Mouse (Mus musculus) heart, embryonic 16.5 days (tissue): ENCODE data around the gene Gm17409. TPM values are rescaled to one million over a fixed set of nuclear protein-coding genes. Genes with fewer than 3 reads are reported as not detected.

Source experiments
- ATAC-seq: fragments of 200-750 bp; cut with Nextera tagmentation; replicated peaks from 2 replicates; pipeline ENCODE4 v1.8.0; 2017; ENCODE audit warnings: moderate number of reproducible peaks; ENCODE audit not compliant: insufficient read depth, low FRiP score; ENCODE audit errors: extremely low read depth
- H3K27ac ChIP-seq: fragments of 300-500 bp; sonication (generic); 2 replicates; pipeline ENCODE4 v1.5.1; 2014; ENCODE audit warnings: mild to moderate bottlenecking, low read length, control low read depth, moderate library complexity
- H3K27me3 ChIP-seq: fragments of 300-500 bp; sonication (generic); 2 replicates; pipeline ENCODE4 v1.6.1; 2014; ENCODE audit warnings: low read length, mixed read lengths; ENCODE audit not compliant: control insufficient read depth, insufficient read depth
- H3K36me3 ChIP-seq: fragments of 300-500 bp; sonication (generic); 2 replicates; pipeline ENCODE4 v1.6.1; 2014; ENCODE audit not compliant: control insufficient read depth, insufficient read depth
- H3K4me1 ChIP-seq: fragments of 300-500 bp; sonication (generic); 2 replicates; pipeline ENCODE4 v1.6.1; 2014; ENCODE audit warnings: low read length, mixed read lengths; ENCODE audit not compliant: control insufficient read depth, insufficient read depth
- H3K4me2 ChIP-seq: fragments of 300-500 bp; sonication (generic); 2 replicates; pipeline ENCODE4 v1.6.1; 2014; ENCODE audit warnings: low read depth, mild to moderate bottlenecking, control low read depth, low read length
- H3K4me3 ChIP-seq: fragments of 300-500 bp; sonication (generic); 2 replicates; pipeline ENCODE4 v1.5.1; 2014; ENCODE audit warnings: mild to moderate bottlenecking, control low read depth, low read length
- H3K9ac ChIP-seq: fragments of 300-500 bp; sonication (generic); 2 replicates; pipeline ENCODE4 v1.6.1; 2014; ENCODE audit warnings: low read length, control low read depth
- H3K9me3 ChIP-seq: fragments of 300-500 bp; sonication (generic); replicated peaks from 2 replicates; pipeline ENCODE4 v1.6.1; 2016; ENCODE audit warnings: low read length; ENCODE audit not compliant: control insufficient read depth
- WGBS: fragments of 180-500 bp; shearing (Covaris S2); extraction: QIAGEN DNeasy Blood & Tissue Kit; methylation state at CpG from one replicate; pipeline ENCODE4 v1.1.7; 2014; 5-methylcytosine and 5-hydroxymethylcytosine counted together
- polyA plus RNA-seq: library from polyadenylated mRNA; unstranded; fragments of >200 nt; fragmentation: Nextera tagmentation; extraction: Ambion mirVana; gene quantifications from 2 replicates; pipeline ENCODE4 v1.2.1, GENCODE M21; 2015

Gm17409 gene
- polyA plus RNA-seq, result not detected in 2 replicates

DNA sequence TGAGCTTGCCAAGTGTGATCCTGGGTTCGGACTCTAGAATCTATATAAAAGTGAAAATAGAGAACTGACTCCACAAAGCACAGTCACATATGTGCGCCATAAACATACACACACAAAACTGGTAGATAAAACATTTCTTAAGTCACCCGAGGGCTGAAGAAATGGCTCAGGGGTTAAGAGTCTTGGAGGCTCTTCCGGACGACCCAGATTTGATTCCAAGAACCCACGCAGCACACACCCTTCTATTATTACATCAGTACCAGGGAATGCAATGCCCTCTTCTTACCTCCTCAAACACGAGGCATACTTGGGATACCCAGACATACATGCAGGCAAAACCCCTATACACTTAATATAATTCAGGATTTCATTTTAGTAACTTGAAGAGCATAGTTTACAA lies at the start of gene Gm17409:
Gene Gm17409 (plus strand): TSS at position 301 of the 400 bp plus-strand sequence.
- Histone ChIP-seq H3K4me1 (no peaks in the 10 kb centered on the region), H3K36me3 (peaks cover 49% of the 10 kb centered on the region), H3K9me3 (0 out of 2 replicates have a peak, but pooled peaks cover 5% of the 10 kb centered on the region), H3K9ac (no peak within 1 kb of the TSS), H3K27ac (no peak within 1 kb of the TSS), H3K4me3 (no peak within 1 kb of the TSS), H3K4me2 (no peak within 1 kb of the TSS), H3K27me3 (no peaks in the 10 kb centered on the region)
- 86% methylated on average over 7 of the region's 7 CpGs for WGBS
- no peak for ATAC-seq

DNA sequence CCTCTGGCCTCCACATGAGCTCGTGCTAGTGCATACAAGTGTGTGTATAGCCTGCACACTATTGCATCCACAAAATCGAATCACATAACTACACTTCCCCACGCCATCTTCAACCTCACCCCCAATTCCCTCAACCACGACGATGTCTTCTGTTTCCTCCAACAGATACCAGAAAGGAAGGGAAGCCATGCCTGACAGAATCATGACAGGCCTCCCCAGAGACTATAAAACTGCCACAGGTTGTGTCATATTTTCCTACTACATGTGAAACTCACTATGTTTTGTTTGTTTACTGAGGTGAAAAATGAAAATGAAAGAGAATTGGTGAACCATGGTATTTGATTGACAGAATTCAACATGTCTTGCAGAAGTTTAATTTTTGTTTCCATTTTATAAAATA lies 46.6 kb upstream of the Gm17409 start:
- no peak overlapping the region for H3K4me2 ChIP-seq
- 62% methylated on average over 5 of the region's 5 CpGs for WGBS
- ATAC-seq, result no peak
- H3K9ac ChIP-seq, result no peak overlapping the region
- H3K4me3 ChIP-seq, result no peak overlapping the region
- no peak overlapping the region for H3K27ac ChIP-seq
- H3K4me1 ChIP-seq, result no peaks in the 10 kb centered on the region
- no peaks in the 10 kb centered on the region for H3K9me3 ChIP-seq
- no peaks in the 10 kb centered on the region for H3K36me3 ChIP-seq
- no peaks in the 10 kb centered on the region for H3K27me3 ChIP-seq

DNA sequence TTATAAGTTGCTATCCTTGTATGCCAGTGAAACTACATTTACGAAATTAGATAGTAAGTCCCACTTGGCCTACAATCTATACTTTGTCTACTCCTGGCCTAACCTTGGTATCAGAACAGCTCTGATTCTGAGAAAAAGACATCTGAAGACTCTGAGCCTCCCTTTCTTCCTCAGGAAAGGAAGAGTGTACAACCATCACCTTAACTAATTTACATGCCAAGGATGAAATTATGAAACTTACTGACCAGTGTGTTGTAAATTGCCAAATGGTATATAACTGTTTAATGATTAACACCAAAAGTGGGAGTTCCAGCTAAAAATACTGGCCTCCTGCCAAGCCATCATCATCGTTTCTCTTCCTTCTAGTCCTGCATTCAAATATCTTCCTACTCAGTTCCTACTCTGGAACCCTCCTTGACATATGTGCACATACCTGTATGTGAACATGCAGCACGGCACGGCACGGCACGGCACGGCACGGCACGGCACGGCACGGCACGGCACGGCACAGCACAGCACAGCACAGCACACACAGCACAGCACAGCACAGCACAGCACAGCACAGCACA lies 44.4 kb upstream of the Gm17409 start:
- WGBS, result 89% methylated on average over 13 of the region's 13 CpGs

DNA sequence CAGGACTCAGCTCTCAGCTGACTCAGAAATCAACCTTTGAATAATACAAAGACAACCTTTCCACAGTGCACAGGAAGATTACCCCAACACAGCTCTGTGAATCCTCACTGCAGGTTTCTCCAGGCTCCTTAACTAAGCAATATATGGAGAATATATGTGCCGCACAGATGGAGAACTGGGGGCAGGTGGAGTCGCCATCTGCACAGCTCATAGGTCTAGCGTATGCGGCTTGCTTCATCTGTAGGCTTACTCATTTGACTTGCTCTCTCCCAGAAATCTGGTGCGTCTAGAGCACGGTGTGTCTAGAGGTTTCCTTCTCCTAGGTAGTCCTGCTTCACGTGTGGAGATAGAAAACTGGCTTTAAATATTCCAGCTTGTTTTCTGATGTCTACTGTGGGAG lies 37.7 kb upstream of the Gm17409 start:
- no peaks in the 10 kb centered on the region for H3K9me3 ChIP-seq
- WGBS, result 93% methylated on average over 7 of the region's 7 CpGs
- no peak for ATAC-seq
- H3K36me3 ChIP-seq, result peaks cover 7% of the 10 kb centered on the region; the same call in 1 of the 2 replicates
- H3K27me3 ChIP-seq, result no peaks in the 10 kb centered on the region
- H3K9ac ChIP-seq, result no peak overlapping the region
- no peak overlapping the region for H3K27ac ChIP-seq
- no peaks in the 10 kb centered on the region for H3K4me1 ChIP-seq
- H3K4me3 ChIP-seq, result no peak overlapping the region
- H3K4me2 ChIP-seq, result no peak overlapping the region

More for the DNA sequence above, 44.4 kb upstream of the Gm17409 start:
- no peak for ATAC-seq
- Histone ChIP-seq H3K4me1 (no peaks in the 10 kb centered on the region), H3K4me3 (no peak overlapping the region), H3K4me2 (no peak overlapping the region), H3K27ac (no peak overlapping the region), H3K27me3 (no peaks in the 10 kb centered on the region), H3K9me3 (no peaks in the 10 kb centered on the region), H3K36me3 (peaks cover 2% of the 10 kb centered on the region; the same call in 1 of the 2 replicates), H3K9ac (no peak overlapping the region)

DNA sequence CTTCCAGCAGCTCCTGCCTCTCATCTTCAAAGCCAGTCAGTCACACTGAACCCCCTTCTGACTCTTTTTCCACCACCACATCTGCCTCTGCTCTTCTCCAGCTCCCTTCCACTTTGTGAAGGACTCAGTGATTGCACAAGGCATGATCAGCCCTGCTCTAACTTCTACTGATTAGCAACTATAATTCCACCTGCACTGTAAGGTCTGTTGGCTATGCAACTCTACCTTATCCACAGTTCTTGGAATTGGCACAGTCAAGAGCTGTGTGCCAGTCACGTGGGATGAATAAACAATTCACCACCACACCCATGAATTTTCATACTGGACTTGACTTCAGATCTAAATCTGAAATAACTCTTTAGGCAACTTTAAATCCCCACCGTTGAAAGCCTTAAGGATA lies 36.6 kb upstream of the Gm17409 start:
- WGBS, result 75% methylated on average over 2 of the region's 2 CpGs
- H3K9me3 ChIP-seq, result no peaks in the 10 kb centered on the region
- H3K4me2 ChIP-seq, result no peak overlapping the region
- H3K4me3 ChIP-seq, result no peak overlapping the region
- H3K27ac ChIP-seq, result no peak overlapping the region
- H3K9ac ChIP-seq, result no peak overlapping the region
- no peak for ATAC-seq
- no peaks in the 10 kb centered on the region for H3K27me3 ChIP-seq
- no peaks in the 10 kb centered on the region for H3K4me1 ChIP-seq
- H3K36me3 ChIP-seq, result peaks cover 7% of the 10 kb centered on the region; the same call in 1 of the 2 replicates

DNA sequence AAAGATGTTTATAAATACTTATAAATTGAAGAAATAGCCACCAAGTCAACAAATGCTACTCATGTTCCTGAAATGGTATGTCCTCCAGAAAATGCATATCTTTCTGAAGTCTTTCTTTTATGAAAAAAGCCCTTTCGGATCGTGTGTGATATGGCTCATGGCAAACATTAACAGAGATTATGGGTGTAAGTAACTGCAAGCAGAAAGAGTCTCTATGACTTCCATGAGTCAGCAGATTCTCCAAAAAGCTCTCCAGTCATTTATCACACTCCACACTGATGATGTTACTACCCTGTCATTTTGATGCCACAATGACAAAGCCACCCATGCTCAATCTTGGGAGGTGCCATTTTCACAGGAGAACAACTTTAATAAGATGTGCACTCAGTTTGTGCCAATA lies 35.5 kb upstream of the Gm17409 start:
- H3K9ac ChIP-seq, result no peak overlapping the region
- no peak overlapping the region for H3K27ac ChIP-seq
- ATAC-seq, result no peak
- 81% methylated on average over 2 of the region's 2 CpGs for WGBS
- H3K4me1 ChIP-seq, result no peaks in the 10 kb centered on the region
- no peak overlapping the region for H3K4me2 ChIP-seq
- H3K9me3 ChIP-seq, result no peaks in the 10 kb centered on the region
- no peaks in the 10 kb centered on the region for H3K27me3 ChIP-seq
- H3K36me3 ChIP-seq, result peaks cover 11% of the 10 kb centered on the region
- no peak overlapping the region for H3K4me3 ChIP-seq

DNA sequence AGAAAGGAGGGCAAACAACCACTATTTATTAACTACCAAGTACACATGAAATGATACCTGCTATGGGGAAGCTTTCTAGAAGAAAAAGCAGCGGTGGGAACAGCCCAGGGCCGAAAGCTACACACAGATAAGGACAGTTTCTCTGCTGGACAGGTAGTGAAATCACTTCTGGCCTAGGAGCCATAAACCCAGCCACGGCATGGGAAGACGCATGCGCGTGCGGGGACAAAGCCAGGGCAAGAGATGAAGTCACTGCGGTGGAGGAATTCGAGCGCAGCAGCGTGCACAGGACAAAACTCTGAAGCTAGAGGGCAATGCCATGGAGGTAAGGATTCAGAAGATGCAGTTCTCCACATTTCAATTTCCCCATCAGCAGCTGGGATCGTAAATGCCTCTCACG lies 34.4 kb upstream of the Gm17409 start:
- 90% methylated on average over 13 of the region's 13 CpGs for whole genome bisulfite sequencing
- H3K27ac ChIP-seq, result no peak overlapping the region
- H3K36me3 ChIP-seq, result peaks cover 11% of the 10 kb centered on the region

DNA sequence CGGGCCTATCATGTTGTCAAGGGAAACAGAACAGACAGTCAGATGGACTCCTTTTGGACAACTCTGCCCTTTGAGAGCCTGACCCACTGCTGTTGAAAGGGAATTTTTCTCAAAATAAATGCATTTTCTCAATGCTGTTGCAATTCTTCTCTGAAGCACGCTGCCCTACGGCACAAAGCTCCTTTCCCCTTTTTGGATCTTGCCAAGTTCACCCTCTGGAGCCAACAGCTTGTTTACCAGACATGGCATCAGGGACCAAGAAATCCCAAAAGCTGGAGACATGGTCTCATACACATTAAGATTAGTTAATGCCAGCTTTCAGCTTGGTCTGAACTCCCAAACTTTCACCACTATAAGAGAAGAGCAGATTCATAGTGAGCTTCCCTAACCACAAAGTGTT lies 33.0 kb upstream of the Gm17409 start:
- H3K4me1 ChIP-seq, result no peaks in the 10 kb centered on the region
- H3K27me3 ChIP-seq, result no peaks in the 10 kb centered on the region
- H3K9ac ChIP-seq, result no peak overlapping the region
- no peaks in the 10 kb centered on the region for H3K9me3 ChIP-seq
- H3K4me3 ChIP-seq, result no peak overlapping the region
- no peak overlapping the region for H3K4me2 ChIP-seq
- 86% methylated on average over 3 of the region's 3 CpGs for WGBS
- no peak overlapping the region for H3K27ac ChIP-seq
- ATAC-seq, result no peak
- peaks cover 14% of the 10 kb centered on the region for H3K36me3 ChIP-seq

More for the DNA sequence above, 34.4 kb upstream of the Gm17409 start:
- Histone ChIP-seq H3K9ac (no peak overlapping the region), H3K27me3 (no peaks in the 10 kb centered on the region), H3K9me3 (no peaks in the 10 kb centered on the region), H3K4me3 (no peak overlapping the region), H3K4me2 (no peak overlapping the region), H3K4me1 (no peaks in the 10 kb centered on the region)
- ATAC-seq, result no peak

DNA sequence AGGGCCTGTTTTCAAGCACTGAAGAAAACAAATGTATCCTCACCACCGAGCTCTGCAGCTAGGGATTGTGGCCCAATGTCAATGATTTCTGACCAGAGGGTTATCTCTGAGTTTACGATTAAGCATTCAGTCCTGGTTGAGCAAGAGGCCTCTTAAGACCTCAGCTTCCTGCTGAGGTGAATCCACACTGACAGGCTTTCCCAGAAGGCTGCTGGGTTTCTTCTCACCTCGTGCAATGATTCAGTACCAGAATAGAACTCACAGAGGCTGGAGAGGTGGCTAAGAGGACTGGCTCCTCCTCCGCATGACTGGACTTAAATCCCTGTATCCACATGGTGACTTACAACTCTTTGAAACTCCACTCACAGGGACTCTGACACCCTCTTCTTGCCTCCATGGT lies 26.8 kb upstream of the Gm17409 start:
- WGBS, result 46% methylated on average over 4 of the region's 4 CpGs

More for the DNA sequence above, 26.8 kb upstream of the Gm17409 start:
- Histone ChIP-seq H3K4me3 (no peak overlapping the region), H3K4me1 (no peaks in the 10 kb centered on the region), H3K27me3 (no peaks in the 10 kb centered on the region), H3K9ac (no peak overlapping the region), H3K9me3 (peaks cover 2% of the 10 kb centered on the region; the same call in 1 of the 2 replicates), H3K36me3 (peaks cover 30% of the 10 kb centered on the region), H3K4me2 (no peak overlapping the region), H3K27ac (no peak overlapping the region)
- ATAC-seq, result no peak
